Mouse (Mus musculus) cortical plate, adult 2 months (tissue): Measurements from ENCODE around the gene Aldh1l1. TPM values are rescaled to one million over a fixed set of nuclear protein-coding genes. Genes with fewer than 3 reads are reported as not detected.

Source experiments
- H3K27ac ChIP-seq: fragments of 200-500 bp; 2 replicates; pipeline ENCODE4 v1.5.1; 2012; ENCODE audit warnings: low read length, control low read depth, inconsistent platforms; ENCODE audit not compliant: insufficient read depth
- H3K4me1 ChIP-seq: fragments of 200-500 bp; 2 replicates; pipeline ENCODE4 v1.6.1; 2011; ENCODE audit warnings: low read length; ENCODE audit not compliant: control insufficient read depth, insufficient read depth
- H3K4me3 ChIP-seq: fragments of 200-500 bp; 2 replicates; pipeline ENCODE4 v1.5.1; 2011; ENCODE audit warnings: mild to moderate bottlenecking, low read length, control low read depth; ENCODE audit not compliant: insufficient read depth
- CTCF ChIP-seq: fragments of 200-500 bp; IDR thresholded peaks from 2 replicates; pipeline ENCODE4 v1.5.1; 2011; ENCODE audit warnings: mild to moderate bottlenecking, control low read depth, low read length; ENCODE audit not compliant: insufficient read depth; ENCODE audit errors: extremely low read depth
- POLR2A ChIP-seq: fragments of 200-500 bp; IDR thresholded peaks from 2 replicates; pipeline ENCODE4 v1.6.1; 2011; ENCODE audit warnings: mild to moderate bottlenecking, low read length, control low read depth; ENCODE audit not compliant: insufficient read depth; ENCODE audit errors: extremely low read depth
- polyA plus RNA-seq: library from polyadenylated mRNA; depleted of rRNA; stranded (reverse); fragments of >200 nt; gene quantifications from 2 replicates; pipeline ENCODE4 v1.2.3, GENCODE M21; 2012

Gene Aldh1l1
- polyA plus RNA-seq, 1 experiment, result 83.1 TPM

DNA sequence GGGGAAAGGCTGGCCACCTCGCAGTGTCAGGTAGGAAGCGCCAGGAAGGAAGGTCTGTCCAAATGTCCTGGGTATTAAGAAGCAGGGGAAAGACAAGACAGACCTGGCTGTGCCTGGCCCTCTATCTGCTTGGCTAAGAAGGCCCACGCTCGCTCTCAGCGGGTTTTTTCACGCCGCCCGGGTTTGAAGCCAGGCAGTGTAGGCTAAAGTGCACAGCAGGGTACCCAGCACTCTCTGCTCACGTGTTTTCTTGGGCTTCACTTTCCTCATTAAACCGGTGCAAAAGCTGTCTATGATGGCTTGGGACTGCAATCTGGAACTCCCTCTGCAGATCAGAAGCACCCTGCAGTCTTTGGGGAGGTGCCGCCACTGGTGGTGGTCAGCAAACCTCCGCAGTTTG, 24.5 kb upstream of the Aldh1l1 start:
- Histone ChIP-seq H3K4me3 (peak overlapping the region; percentile 95; the same call in 1 of the 2 replicates), H3K27ac (peak overlapping the region; percentile 7; the same call in 1 of the 2 replicates), H3K4me1 (no peaks in the 10 kb centered on the region; the same call in 1 of the 2 replicates)
- TF ChIP-seq POLR2A (no peak), CTCF (no peak)

DNA sequence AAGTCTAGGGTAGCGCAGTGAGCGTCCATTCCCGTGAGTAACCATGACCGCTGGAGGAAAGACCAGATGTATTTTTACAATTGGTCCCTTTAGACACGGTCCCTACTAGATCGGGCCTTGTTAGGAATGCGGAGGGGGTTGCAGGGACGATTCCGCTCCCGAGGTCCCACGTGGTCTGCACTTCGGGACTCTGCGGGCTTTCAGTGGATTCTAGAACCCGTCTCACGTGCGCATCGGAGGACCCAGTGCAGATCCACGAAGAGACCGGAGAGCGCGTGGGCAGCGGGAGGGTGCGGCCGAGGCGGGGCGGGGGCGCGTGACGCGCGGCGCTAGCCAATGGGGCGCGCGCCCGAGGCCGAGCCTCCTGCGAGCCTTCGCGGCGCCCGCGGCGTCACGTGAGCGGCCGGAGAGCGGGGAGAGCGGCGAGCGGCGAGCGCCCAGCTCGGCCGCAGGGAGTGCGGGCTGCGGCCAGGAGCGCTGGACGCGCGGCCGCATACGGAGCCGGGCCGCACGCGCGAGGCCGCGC, 24.0 kb upstream of the Aldh1l1 start, which contains the start of gene Klf15:
TSS of gene Klf15 (plus strand) at position 396 of the 526 bp plus-strand sequence.
- H3K4me3 ChIP-seq, result peak within 1 kb of the TSS; percentile 95
- TF ChIP-seq POLR2A, result peak; percentile 37; the same call in 1 of the 2 replicates
- no peak for TF ChIP-seq CTCF
- H3K4me1 ChIP-seq, result no peaks in the 10 kb centered on the region; the same call in 1 of the 2 replicates
- H3K27ac ChIP-seq, result peak within 1 kb of the TSS; percentile 99

DNA sequence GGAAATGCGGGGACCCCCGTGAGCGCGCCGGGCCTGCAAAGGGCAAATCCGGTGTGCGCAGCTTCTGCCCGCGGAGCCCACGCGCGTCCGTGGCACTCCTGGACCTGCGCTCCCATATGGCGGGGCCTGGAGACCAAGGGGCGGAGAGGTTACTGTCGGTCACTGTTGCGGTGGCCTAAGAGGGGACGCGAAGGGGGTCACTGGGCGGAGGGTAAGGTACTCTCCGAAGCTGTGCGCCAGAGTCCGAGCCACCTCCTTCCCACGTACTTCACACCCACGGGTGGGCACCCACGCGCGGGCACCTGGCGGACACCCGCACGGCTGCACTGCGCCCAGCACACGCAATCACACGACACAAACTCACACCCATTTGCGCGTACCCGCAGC, 23.4 kb upstream of the Aldh1l1 start:
- TF ChIP-seq POLR2A (no peak), CTCF (no peak)
- Histone ChIP-seq H3K27ac (peak overlapping the region; percentile 99), H3K4me1 (no peaks in the 10 kb centered on the region; the same call in 1 of the 2 replicates), H3K4me3 (peak overlapping the region; percentile 95)

DNA sequence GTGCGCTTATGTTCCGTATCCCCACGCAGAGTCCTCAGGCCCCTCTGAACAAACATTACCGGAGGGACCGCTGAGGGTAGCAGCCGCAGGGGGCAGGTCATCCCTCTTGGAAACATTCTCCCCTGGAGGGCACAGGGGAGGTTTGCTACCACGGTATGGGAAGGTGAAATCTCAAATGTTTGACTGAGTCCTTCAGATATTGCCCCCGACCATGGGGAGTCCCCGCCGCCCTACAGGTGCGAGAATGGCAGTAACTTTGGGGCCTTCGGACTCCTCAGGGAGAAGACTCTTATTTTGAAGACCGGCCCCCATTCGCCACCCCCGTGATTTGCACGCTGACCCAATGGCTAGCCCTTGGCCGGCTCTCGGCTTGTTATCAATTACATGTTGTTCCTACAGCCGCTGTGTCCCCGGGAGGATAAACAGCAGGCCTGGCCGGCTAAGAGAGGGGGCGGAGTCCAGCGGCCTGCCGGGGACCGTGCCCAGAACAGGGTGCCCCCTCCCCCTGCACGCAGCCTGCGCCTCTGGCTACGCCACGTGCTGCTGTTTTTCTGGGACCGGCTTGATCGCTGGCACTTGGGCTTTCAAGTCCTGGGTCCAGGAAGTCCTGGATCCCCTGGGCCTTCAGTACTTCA, 22.9 kb upstream of the Aldh1l1 start:
- TF ChIP-seq POLR2A (peak; percentile 23; the same call in 1 of the 2 replicates), CTCF (no peak)
- peak overlapping the region; percentile 99 for H3K27ac ChIP-seq
- no peaks in the 10 kb centered on the region; the same call in 1 of the 2 replicates for H3K4me1 ChIP-seq
- H3K4me3 ChIP-seq, result peak overlapping the region; percentile 95

DNA sequence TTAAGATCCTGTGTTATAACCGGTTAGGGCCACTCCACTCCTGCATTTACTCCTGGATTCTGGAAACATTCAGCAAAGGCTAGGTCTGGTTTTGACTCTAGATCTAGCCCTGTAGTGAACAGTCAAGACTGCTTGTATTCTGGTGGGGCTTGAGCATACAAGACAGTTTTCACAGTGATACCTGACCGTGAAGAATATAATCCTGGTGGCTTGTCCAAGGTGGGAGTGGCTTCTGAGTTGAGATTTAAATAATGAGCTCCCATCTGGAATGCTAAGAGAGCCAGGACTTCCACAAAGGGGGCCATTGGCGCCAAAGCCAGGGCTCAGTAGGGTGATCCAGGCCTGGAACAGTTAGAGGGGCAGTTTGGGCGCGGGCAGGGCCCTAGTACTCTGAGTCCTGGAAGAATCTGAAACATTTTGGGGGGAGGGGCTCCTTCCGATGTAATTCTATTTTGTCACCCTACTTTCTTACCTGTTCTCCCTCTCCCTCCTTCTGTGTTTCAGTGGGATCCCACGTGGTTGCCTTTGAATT, 22.3 kb upstream of the Aldh1l1 start:
- TF ChIP-seq CTCF (no peak), POLR2A (no peak)
- Histone ChIP-seq H3K4me1 (no peaks in the 10 kb centered on the region; the same call in 1 of the 2 replicates), H3K4me3 (peak overlapping the region; percentile 95), H3K27ac (peak overlapping the region; percentile 82)

DNA sequence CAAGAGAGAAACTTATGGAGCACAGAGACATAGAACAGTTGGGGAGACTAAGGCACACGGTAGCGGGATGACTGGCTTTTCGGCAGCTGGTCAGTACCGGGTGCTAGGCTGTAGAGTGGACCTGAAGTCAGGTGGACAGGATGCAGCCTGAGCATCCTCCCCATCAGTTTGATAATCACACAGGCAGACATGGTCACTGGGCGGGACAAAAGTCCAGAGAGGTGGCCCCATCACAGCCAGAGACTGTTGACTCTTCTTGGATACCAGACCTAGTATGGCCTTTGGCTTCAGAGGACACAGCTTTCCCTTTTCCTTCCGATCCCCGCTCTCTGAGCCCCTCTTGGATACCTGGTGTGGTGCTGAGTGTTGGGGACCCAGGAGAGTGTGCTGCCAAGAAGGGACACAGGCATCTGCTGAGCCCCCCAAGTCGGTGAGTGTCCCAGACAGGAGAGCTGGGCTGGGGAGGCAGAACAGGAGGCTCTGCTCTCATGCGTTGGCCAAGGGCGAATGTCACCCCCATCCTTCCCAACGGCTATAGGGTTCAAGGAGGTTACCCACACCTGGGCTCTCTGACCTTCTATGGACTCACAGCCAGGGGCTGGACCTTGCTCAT, 21.1 kb upstream of the Aldh1l1 start:
- Histone ChIP-seq H3K27ac (0 out of 2 replicates have a peak overlapping the region, but pooled peaks have one; percentile 63), H3K4me3 (no peak overlapping the region), H3K4me1 (no peaks in the 10 kb centered on the region; the same call in 1 of the 2 replicates)
- TF ChIP-seq POLR2A, result no peak
- no peak for TF ChIP-seq CTCF

DNA sequence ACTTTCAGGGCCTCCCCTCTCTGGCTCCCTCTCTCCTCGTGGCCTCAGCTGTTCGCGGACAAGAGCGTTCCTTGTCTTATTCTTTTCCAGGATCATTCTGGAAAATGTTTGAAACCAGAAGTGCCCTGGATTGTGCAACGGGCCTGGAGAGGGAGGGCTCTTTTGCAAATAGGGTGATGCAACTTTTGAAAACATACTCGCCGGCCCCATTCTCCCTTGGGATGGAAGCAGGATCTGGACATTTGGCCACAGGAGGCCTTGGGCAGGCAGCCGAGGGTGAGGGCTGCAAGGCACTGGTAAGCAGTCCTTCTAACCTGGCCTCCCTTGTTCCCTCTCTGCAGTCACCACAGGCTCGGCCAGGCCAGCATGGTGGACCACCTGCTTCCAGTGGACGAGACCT, 20.1 kb upstream of the Aldh1l1 start:
- Histone ChIP-seq H3K27ac (peak overlapping the region; percentile 39; the same call in 1 of the 2 replicates), H3K4me1 (no peaks in the 10 kb centered on the region; the same call in 1 of the 2 replicates), H3K4me3 (no peak overlapping the region)
- TF ChIP-seq CTCF, result no peak
- TF ChIP-seq POLR2A, result no peak

DNA sequence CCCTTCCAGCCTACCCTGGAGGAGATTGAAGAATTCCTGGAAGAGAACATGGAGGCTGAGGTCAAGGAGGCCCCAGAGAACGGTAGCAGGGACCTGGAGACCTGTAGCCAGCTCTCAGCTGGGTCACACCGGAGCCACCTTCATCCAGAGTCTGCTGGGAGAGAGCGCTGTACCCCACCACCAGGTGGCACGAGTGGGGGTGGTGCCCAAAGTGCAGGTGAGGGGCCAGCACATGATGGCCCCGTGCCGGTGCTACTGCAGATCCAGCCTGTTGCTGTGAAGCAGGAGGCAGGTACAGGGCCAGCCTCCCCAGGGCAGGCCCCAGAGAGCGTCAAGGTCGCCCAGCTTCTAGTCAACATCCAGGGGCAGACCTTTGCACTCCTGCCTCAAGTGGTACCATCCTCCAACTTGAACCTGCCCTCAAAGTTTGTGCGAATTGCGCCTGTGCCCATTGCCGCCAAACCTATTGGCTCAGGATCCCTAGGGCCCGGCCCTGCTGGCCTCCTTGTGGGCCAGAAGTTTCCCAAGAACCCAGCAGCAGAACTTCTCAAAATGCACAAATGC, 19.3 kb upstream of the Aldh1l1 start:
- Histone ChIP-seq H3K4me1 (peaks cover 6% of the 10 kb centered on the region), H3K4me3 (no peak overlapping the region), H3K27ac (no peak overlapping the region)
- TF ChIP-seq CTCF (no peak), POLR2A (no peak)

DNA sequence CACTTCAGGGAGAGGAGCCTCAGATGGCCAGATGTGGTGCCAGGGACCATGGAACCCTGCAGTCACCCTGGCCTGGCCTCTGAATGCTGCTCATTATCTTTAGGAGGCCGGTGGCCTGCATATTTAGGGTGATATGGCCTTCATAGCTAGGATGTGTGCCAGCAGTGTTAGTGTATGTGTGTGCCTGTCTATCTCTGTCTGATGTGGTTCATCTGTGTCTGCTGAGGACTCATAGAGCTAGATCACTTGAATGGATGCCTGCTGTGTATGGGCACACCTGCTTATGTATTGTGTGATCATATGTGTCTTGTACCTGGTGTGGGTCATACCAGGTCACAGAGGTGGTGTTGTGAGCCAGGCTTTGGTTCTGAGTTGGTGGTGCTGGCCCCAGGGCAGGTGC, 18.0 kb upstream of the Aldh1l1 start:
- Histone ChIP-seq H3K27ac (no peak overlapping the region), H3K4me3 (no peak overlapping the region), H3K4me1 (peaks cover 6% of the 10 kb centered on the region)
- TF ChIP-seq CTCF, result no peak
- TF ChIP-seq POLR2A, result no peak
